Mouse (Mus musculus): ENCODE measurements around the gene Kcnh1. TPM values are rescaled to one million over a fixed set of nuclear protein-coding genes. Genes with fewer than 3 reads are reported as not detected.
A peak's percentile ranks its signal among the peaks of the same experiment; 100 is the strongest.

The Kcnh1 gene
- polyA plus RNA-seq, 1 experiment from 2014 or later: 2.3 TPM

DNA sequence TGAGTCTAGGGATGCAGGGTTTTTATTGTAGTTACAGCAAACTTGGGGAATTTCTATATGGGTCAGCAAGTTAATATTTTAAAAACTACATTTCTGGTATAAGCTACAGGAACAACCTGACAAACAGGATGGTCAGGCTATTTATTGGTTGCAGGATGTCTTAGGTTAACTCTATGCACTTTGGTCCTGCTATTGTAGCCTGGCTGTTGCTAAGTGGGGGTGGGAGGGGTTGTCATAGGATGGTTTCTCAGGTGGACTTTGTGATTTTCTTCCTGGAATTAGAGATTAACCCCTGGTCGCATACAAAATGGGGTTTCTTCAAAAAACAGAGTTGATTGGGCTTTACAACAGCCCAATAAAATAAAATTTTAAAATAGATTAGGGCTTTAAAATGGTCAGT is 114.6 kb downstream of the Kcnh1 start:
- WGBS: 92% methylated on average over 1 of the region's 1 CpGs
- ATAC-seq (ENCODE audit: low FRiP score, low read depth): no peak
- H3K4me3 ChIP-seq: no peak overlapping the region
- no peak overlapping the region for H3K4me2 ChIP-seq (replicated peaks)
- H3K36me3 ChIP-seq: no peaks in the 10 kb centered on the region
- no peaks in the 10 kb centered on the region for H3K27me3 ChIP-seq (replicated peaks)
- no peak overlapping the region for H3K9ac ChIP-seq
- H3K27ac ChIP-seq: no peak overlapping the region
- H3K9me3 ChIP-seq: no peaks in the 10 kb centered on the region
- no peaks in the 10 kb centered on the region for H3K4me1 ChIP-seq

DNA sequence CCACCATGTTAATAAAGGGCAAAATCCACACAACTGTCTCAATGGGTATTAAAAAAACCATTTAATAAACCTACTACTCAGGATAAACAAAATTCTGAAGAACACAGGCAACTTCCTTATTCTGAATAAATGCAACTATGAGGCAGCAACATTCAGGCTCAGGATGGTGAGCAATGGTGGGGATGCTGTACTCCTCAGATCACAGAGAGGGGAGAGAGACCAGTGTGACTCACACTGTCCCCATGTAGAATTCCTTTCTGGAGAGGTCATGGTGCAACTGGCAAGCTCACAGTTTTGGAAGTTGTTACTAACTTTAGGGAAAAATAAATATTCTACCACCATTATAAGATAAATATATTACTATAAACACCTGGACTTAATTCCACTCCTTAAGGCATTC is 116.5 kb downstream of the Kcnh1 start:
- no peaks in the 10 kb centered on the region for H3K9me3 ChIP-seq
- no peaks in the 10 kb centered on the region for H3K27me3 ChIP-seq (replicated peaks)
- no peak overlapping the region for H3K4me3 ChIP-seq
- H3K9ac ChIP-seq: no peak overlapping the region
- H3K36me3 ChIP-seq: no peaks in the 10 kb centered on the region
- H3K4me2 ChIP-seq (replicated peaks): no peak overlapping the region
- no peak overlapping the region for H3K27ac ChIP-seq
- no peak for ATAC-seq (ENCODE audit: low FRiP score, low read depth)
- no peaks in the 10 kb centered on the region for H3K4me1 ChIP-seq

DNA sequence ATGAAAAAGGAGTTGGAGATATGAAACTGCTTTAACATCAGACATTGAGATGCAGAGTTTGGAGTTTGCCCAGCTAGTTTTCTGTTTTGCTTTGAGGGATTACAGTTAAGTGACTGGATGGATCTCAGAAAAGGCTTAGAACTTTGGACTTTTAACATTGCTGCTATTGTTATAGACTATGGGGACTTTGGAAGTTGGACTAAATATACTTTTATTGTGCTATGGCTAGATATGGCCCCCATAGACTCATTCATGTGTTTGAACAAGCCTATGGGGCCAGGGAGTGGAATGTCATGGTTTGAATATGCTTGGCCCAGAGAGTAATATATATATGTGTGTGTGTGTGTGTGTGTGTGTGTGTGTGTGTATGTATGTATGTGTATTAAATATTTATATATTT is 120.7 kb downstream of the Kcnh1 start:
- no peaks in the 10 kb centered on the region for H3K27me3 ChIP-seq (replicated peaks)
- H3K4me2 ChIP-seq (replicated peaks): no peak overlapping the region
- no peak overlapping the region for H3K4me3 ChIP-seq
- ATAC-seq (ENCODE audit: low FRiP score, low read depth): no peak
- H3K4me1 ChIP-seq: peaks cover 15% of the 10 kb centered on the region; the same call in 1 of the 2 replicates
- H3K9ac ChIP-seq: no peak overlapping the region
- H3K36me3 ChIP-seq: no peaks in the 10 kb centered on the region
- H3K9me3 ChIP-seq: no peaks in the 10 kb centered on the region
- H3K27ac ChIP-seq: no peak overlapping the region

DNA sequence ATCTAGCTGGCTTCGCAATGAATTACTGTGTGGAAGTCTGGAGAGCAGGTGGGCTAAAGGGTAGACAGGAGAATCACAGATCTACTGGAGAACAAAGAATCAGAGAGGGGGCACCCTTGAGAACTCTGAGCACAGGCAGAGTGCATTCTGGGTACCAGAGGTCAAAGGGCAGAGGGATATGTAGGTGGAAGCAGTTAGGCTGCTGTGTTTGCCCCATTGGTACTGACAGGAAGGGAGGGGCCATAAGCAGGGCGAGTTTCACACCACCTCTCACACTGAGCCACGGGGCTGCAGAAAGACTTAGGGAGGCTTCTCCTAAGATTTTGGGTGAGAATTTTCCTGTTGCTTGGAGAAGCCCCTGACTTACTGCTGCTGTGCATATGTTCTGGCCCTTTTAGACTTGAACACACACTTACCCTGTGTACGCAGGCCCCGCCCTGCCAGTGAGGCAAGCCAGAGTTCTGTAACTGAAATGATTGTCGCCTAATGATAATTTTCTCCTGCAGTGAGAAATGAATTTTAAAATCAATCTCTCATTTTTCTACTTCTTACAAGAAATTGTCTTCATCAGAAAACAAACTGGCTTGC is 121.4 kb downstream of the Kcnh1 start:
- Histone ChIP-seq H3K4me1 (peaks cover 15% of the 10 kb centered on the region; the same call in 1 of the 2 replicates), H3K4me3 (no peak overlapping the region), H3K36me3 (no peaks in the 10 kb centered on the region), H3K27ac (no peak overlapping the region), H3K9ac (no peak overlapping the region), H3K27me3 (replicated peaks) (no peaks in the 10 kb centered on the region), H3K9me3 (no peaks in the 10 kb centered on the region), H3K4me2 (replicated peaks) (no peak overlapping the region)
- no peak for ATAC-seq (ENCODE audit: low FRiP score, low read depth)
- 77% methylated on average over 6 of the region's 6 CpGs for WGBS

DNA sequence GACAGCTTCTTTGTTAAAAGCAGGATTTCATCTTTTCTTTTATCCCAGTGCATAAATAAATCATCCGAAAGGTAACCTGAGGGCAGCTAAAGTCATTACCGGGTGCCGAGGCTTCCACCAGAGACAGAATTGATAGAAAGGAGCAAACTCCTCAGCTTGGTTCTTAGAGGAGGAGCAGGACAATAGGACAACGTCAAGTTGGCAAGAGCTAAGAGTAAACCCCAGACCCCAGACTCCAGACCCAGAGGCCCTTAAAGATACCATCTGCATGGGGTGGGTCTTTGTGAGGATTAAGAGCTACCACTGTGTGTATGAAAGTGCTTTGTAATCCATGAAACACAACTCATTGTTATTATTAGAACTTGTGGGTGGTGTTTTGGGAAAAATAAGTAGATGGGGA is 121.9 kb downstream of the Kcnh1 start:
- 29% methylated on average over 4 of the region's 4 CpGs for WGBS
- Histone ChIP-seq H3K36me3 (no peaks in the 10 kb centered on the region), H3K27me3 (replicated peaks) (no peaks in the 10 kb centered on the region), H3K4me1 (peaks cover 15% of the 10 kb centered on the region; the same call in 1 of the 2 replicates), H3K4me3 (no peak overlapping the region), H3K9me3 (no peaks in the 10 kb centered on the region), H3K27ac (no peak overlapping the region), H3K4me2 (replicated peaks) (no peak overlapping the region), H3K9ac (no peak overlapping the region)
- ATAC-seq (ENCODE audit: low FRiP score, low read depth): no peak

DNA sequence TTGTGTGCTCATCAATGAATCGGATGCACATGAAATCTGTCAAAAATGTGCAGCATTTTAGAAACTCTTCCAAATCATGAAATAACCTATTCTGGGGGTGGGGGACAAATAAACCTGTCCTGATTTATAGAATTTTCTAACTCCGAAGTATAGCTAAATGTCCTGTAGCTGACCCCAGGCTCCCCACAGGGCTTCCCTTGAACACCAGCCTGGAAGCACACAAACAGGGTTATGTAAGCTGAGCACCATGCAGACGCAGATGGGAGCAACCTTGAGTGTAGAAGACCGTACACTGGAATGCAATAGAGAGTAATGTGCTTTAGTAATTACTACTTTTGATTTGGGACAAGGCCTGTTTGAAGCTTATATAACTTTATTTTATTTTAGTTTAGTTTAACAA is 122.4 kb downstream of the Kcnh1 start:
- Histone ChIP-seq H3K9me3 (no peaks in the 10 kb centered on the region), H3K9ac (no peak overlapping the region), H3K4me1 (peaks cover 15% of the 10 kb centered on the region; the same call in 1 of the 2 replicates), H3K4me3 (no peak overlapping the region), H3K27me3 (replicated peaks) (no peaks in the 10 kb centered on the region), H3K4me2 (replicated peaks) (no peak overlapping the region), H3K27ac (no peak overlapping the region), H3K36me3 (no peaks in the 10 kb centered on the region)
- ATAC-seq (ENCODE audit: low FRiP score, low read depth): peak; percentile 58; the same call in 1 of the 2 replicates
- 28% methylated on average over 4 of the region's 4 CpGs for WGBS

DNA sequence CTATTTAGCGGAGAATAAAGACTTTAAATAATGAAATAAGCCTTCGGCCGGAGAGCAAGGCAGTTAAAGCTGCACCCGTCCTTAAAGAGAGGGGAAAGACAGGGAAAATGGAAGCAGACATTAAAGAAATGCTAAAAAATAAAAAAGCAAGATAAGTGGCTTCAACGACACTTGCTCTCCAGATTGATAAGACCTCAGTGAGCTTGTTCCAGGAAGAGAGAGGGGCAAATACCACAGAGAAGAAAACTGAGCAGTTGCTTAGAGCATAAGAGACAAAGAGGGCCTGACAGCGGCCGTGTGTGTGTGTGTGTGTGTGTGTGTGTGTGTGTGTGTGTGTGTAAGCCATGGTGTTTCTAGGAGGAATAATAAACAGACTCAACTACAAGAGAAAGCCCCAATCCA is 123.0 kb downstream of the Kcnh1 start:
- WGBS: 22% methylated on average over 7 of the region's 7 CpGs
- H3K36me3 ChIP-seq: no peaks in the 10 kb centered on the region
- no peak overlapping the region for H3K9ac ChIP-seq
- peak overlapping the region; percentile 24; the same call in 1 of the 2 replicates for H3K4me2 ChIP-seq (replicated peaks)
- no peaks in the 10 kb centered on the region for H3K27me3 ChIP-seq (replicated peaks)
- H3K4me1 ChIP-seq: peaks cover 15% of the 10 kb centered on the region; the same call in 1 of the 2 replicates
- no peak; the same call in 1 of the 2 replicates for ATAC-seq (ENCODE audit: low FRiP score, low read depth)
- no peak overlapping the region for H3K27ac ChIP-seq
- H3K4me3 ChIP-seq: no peak overlapping the region
- no peaks in the 10 kb centered on the region for H3K9me3 ChIP-seq

DNA sequence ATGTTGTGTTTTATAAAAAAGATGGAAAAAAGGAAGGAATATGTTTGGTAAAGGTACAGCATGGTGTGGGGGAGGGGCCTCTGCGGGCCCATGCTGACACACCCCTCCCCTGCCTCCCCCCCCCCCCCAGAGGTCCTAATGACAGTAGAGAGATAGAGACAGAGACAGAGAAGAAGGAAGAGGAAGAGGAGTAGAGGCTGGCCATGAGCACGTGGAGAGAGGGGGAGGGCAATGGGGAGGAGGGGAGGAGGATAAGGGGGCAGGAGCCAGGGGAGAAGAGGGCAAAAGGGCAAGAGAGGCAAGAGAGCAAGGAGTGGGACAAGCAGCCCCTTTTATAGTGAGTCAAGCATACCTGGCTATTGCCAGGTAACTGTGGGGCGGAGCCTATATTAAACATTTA is 123.5 kb downstream of the Kcnh1 start:
- H3K9ac ChIP-seq: no peak overlapping the region
- no peak overlapping the region for H3K27ac ChIP-seq
- no peak overlapping the region for H3K4me2 ChIP-seq (replicated peaks)
- H3K27me3 ChIP-seq (replicated peaks): no peaks in the 10 kb centered on the region
- no peak for ATAC-seq (ENCODE audit: low FRiP score, low read depth)
- H3K36me3 ChIP-seq: no peaks in the 10 kb centered on the region
- H3K4me1 ChIP-seq: peaks cover 15% of the 10 kb centered on the region; the same call in 1 of the 2 replicates
- WGBS: 57% methylated on average over 3 of the region's 3 CpGs
- no peak overlapping the region for H3K4me3 ChIP-seq
- H3K9me3 ChIP-seq: no peaks in the 10 kb centered on the region

DNA sequence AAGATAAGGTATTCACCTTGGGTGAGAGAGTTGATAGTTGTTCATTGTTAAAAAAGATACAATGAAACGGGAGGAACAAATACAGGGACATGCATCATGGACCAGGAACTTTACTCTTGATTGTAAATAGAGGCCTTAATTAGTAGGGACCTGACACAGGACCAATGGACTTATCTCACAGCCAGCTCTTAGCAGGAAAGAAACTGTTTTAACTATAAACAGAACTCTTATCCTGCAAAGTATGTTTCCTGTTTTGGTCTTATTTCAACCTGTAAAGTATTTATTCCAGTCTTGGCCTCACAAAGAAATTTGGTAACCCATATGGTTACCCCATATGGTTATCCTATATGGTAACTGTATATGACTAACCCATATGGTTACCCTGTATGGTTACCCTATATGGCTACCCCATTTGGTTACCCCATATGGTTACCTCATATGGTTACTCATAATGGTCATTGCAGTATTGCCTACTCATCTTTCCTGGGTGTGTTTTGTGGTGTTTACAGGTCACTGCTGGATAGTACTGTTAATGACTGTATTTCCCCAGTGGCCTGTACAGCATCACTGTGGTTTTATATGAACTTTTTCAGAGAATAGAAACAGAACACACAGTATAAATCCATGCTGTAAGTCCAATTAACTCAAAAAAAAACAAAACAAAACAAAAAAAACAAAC is 125.0 kb downstream of the Kcnh1 start:
- Histone ChIP-seq H3K9ac (no peak overlapping the region), H3K4me1 (peaks cover 15% of the 10 kb centered on the region; the same call in 1 of the 2 replicates), H3K27ac (no peak overlapping the region), H3K4me2 (replicated peaks) (no peak overlapping the region), H3K9me3 (no peaks in the 10 kb centered on the region), H3K4me3 (no peak overlapping the region), H3K27me3 (replicated peaks) (no peaks in the 10 kb centered on the region), H3K36me3 (no peaks in the 10 kb centered on the region)
- ATAC-seq (ENCODE audit: low FRiP score, low read depth): no peak
- WGBS: 68% methylated on average over 1 of the region's 1 CpGs

DNA sequence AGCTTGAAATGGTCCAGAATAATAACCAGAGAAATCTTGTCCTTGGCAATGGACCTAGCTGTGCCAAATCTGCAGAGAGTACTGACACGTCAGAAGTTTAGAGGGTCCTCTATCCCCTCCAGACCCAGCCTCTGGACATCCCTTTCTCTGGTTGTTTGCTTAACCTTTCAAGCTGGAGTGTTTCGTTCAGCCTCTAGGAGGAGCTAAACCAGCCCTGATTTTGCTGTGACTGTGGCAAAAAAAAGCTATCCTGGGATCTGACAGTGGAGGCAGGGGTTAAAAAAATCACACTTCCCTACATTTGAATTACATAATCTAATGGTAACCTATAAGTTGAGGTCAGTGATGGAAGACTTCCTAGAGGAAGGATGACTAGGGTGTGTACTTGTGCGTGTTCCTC is 133.6 kb downstream of the Kcnh1 start:
- no peak overlapping the region for H3K4me3 ChIP-seq
- no peak overlapping the region for H3K9ac ChIP-seq
- no peak overlapping the region for H3K4me2 ChIP-seq (replicated peaks)
- WGBS: 75% methylated on average over 3 of the region's 3 CpGs
- no peaks in the 10 kb centered on the region for H3K27me3 ChIP-seq (replicated peaks)
- no peak for ATAC-seq (ENCODE audit: low FRiP score, low read depth)
- H3K36me3 ChIP-seq: no peaks in the 10 kb centered on the region
- H3K9me3 ChIP-seq: no peaks in the 10 kb centered on the region
- no peak overlapping the region for H3K27ac ChIP-seq
- H3K4me1 ChIP-seq: no peaks in the 10 kb centered on the region

DNA sequence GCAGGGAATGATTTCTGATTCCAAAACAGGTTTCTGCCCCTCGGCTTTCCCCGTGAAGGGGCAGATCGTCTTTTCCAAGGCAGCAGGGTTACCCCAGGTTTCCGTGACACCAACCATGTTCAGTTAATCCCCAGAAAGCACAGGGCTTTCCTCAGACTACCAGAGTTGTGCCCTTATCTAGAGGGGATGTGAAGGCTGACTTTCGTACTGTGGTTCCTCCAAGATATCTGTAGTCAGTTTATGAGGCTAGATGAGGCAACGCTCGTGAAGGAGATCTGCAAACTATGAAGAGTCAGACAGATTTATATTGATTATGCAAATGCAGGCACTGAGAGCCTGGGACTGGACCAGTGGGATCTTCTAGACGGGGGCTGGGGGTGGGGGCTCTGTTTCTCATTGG is 136.5 kb downstream of the Kcnh1 start:
- Histone ChIP-seq H3K4me1 (no peaks in the 10 kb centered on the region), H3K4me3 (no peak overlapping the region), H3K27me3 (replicated peaks) (no peaks in the 10 kb centered on the region), H3K36me3 (no peaks in the 10 kb centered on the region), H3K9ac (no peak overlapping the region), H3K27ac (no peak overlapping the region), H3K9me3 (no peaks in the 10 kb centered on the region), H3K4me2 (replicated peaks) (no peak overlapping the region)
- ATAC-seq (ENCODE audit: low FRiP score, low read depth): no peak
- 85% methylated on average over 8 of the region's 8 CpGs for WGBS

DNA sequence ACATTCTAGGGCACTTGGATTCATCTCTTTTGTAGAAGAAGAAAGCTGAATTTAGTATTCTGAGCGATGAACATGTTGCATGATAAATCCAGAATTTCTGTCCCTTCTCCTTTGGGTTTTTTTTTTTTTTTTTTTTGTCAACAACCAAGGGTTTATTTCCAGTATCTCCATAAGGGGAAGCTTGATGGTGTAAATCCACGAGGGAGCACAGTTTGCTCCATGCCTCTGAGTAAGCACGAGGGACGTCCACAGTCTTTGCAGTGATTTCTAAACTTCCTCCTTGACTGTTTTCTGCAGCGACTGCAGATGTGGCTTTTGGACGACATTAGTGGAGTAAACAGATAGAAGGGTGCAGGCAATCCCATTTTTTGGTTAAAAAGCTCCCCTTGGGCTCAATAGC is 140.6 kb downstream of the Kcnh1 start:
- Histone ChIP-seq H3K4me3 (no peak overlapping the region), H3K4me1 (no peaks in the 10 kb centered on the region), H3K9ac (no peak overlapping the region), H3K4me2 (replicated peaks) (no peak overlapping the region), H3K27me3 (replicated peaks) (no peaks in the 10 kb centered on the region), H3K27ac (no peak overlapping the region), H3K36me3 (no peaks in the 10 kb centered on the region), H3K9me3 (no peaks in the 10 kb centered on the region)
- 85% methylated on average over 6 of the region's 6 CpGs for WGBS
- ATAC-seq (ENCODE audit: low FRiP score, low read depth): no peak

DNA sequence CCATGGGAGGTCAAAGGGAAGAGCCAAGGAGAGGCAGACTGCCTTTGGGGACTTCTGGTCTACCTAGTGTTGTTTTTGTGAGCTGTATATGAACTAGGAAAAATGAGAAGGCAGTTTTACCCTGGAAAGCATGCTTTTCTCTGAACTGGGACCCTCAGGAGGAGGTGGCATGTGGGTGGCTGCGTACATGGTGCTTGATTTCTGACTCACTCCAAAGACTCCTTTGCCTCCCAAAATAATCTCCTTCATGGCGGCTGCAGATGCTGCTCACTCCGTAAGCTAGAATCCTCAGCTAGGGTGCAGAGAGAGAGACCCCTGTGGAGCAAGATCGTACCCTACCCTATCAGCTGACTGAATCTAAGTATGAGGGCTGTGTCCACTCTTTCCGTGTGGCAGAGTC is 145.5 kb downstream of the Kcnh1 start:
- no peak overlapping the region for H3K9ac ChIP-seq
- no peak overlapping the region for H3K4me2 ChIP-seq (replicated peaks)
- no peaks in the 10 kb centered on the region for H3K36me3 ChIP-seq
- H3K4me3 ChIP-seq: no peak overlapping the region
- no peaks in the 10 kb centered on the region for H3K4me1 ChIP-seq
- no peak overlapping the region for H3K27ac ChIP-seq
- WGBS: 91% methylated on average over 5 of the region's 5 CpGs
- no peaks in the 10 kb centered on the region for H3K9me3 ChIP-seq
- ATAC-seq (ENCODE audit: low FRiP score, low read depth): no peak
- no peaks in the 10 kb centered on the region for H3K27me3 ChIP-seq (replicated peaks)
